Comparison of ENCODE assay signal across 25 mouse cellular contexts in the genomic region with DNA sequence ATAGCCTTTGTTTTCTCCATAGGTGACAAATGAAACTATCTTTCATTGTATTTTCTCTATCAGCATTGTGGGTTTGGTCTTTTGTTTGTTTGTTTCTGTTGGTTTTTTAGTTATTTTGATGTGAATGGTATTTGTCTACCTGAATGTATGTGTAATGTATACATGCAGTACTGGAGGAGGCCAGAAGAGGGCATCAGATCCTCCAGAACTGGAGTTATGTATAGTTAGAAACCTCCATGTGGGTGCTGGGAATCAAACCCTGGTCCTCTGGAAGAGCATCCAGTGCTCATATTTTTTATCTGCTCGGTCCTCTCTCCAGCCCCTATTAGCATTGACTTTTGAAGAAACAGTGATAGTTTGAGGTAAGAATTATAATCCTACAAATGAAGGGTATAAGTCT. TPM values are rescaled to one million over a fixed set of nuclear protein-coding genes. Genes with fewer than 3 reads are reported as not detected.
DNase-seq lines count a peak whose midpoint lies in the region; ATAC-seq and TF ChIP-seq lines count a peak whose summit lies in the region.
"Had no signal": no experiment of that assay in that cellular context is flagged by ENCODE, and none has a peak within 500 bp of the region (broad histone marks: within the 10 kb centered on the region; RNA-seq: fewer than 3 reads in every experiment).

No protein-coding gene starts in this region.

- peaks cover 8% of the 10 kb centered on the region for H3K9me3 ChIP-seq in midbrain, embryonic 10.5 days (replicated peaks)
- H3K9me3 ChIP-seq in midbrain, embryonic 11.5 days (ENCODE audit: control insufficient read depth, low read length) = no peaks in the 10 kb centered on the region; the same call in 1 of the 2 replicates
- H3K9me3 ChIP-seq: embryonic facial prominence, embryonic 12.5 days; neural tube, embryonic 12.5 days had no signal

- H3K4me1 ChIP-seq in midbrain, embryonic 10.5 days = peaks cover 14% of the 10 kb centered on the region
- H3K4me1 ChIP-seq in midbrain, embryonic 11.5 days (ENCODE audit: control insufficient read depth, insufficient read depth, low read length) = no peaks in the 10 kb centered on the region
- H3K4me1 ChIP-seq: neural tube, embryonic 12.5 days had no signal

- peak; percentile 43 for TF ChIP-seq CTCF in layer of hippocampus, adult 2 months (conservative IDR thresholded peaks at IDR 0.05)

- H3K4me3 ChIP-seq in layer of hippocampus, adult 2 months = no peak overlapping the region
- H3K4me3 ChIP-seq in midbrain, embryonic 10.5 days = no peak overlapping the region
- H3K4me3 ChIP-seq in midbrain, embryonic 11.5 days (ENCODE audit: low read depth, low read length) = no peak overlapping the region
- H3K4me3 ChIP-seq: embryonic facial prominence, embryonic 12.5 days; heart, embryonic 12.5 days; hindbrain, embryonic 12.5 days; kidney, embryonic 15.5 days; limb, embryonic 10.5 days; neural tube, embryonic 12.5 days had no signal

- peaks cover 4% of the 10 kb centered on the region; the same call in 1 of the 2 replicates for H3K36me3 ChIP-seq in midbrain, embryonic 10.5 days
- no peaks in the 10 kb centered on the region for H3K36me3 ChIP-seq in midbrain, embryonic 11.5 days (ENCODE audit: control insufficient read depth, insufficient read depth, low read length)
- H3K36me3 ChIP-seq in splenic B cell, adult 2 months (ENCODE audit: control insufficient read depth, insufficient read depth, low read length, poor library complexity, severe bottlenecking) = no peaks in the 10 kb centered on the region
- H3K36me3 ChIP-seq: embryonic facial prominence, embryonic 12.5 days; G1E; hindbrain, embryonic 12.5 days; kidney, embryonic 15.5 days; neural tube, embryonic 12.5 days had no signal

- H3K27me3 ChIP-seq in midbrain, embryonic 10.5 days (ENCODE audit: low read depth, poor library complexity, severe bottlenecking) = no peaks in the 10 kb centered on the region
- H3K27me3 ChIP-seq in midbrain, embryonic 11.5 days (ENCODE audit: control insufficient read depth, insufficient read depth, low read length) = no peaks in the 10 kb centered on the region
- H3K27me3 ChIP-seq in splenic B cell, adult 2 months (ENCODE audit: control insufficient read depth, insufficient read depth, low read length, poor library complexity, severe bottlenecking) = no peaks in the 10 kb centered on the region
- H3K27me3 ChIP-seq: embryonic facial prominence, embryonic 12.5 days; heart, embryonic 12.5 days; hindbrain, embryonic 12.5 days; kidney, embryonic 15.5 days; neural tube, embryonic 12.5 days had no signal

- H3K27ac ChIP-seq in layer of hippocampus, adult 2 months = no peak overlapping the region
- no peak overlapping the region for H3K27ac ChIP-seq in midbrain, embryonic 10.5 days (replicated peaks)
- no peak overlapping the region for H3K27ac ChIP-seq in midbrain, embryonic 11.5 days (ENCODE audit: low read depth, low read length)
- H3K27ac ChIP-seq: embryonic facial prominence, embryonic 12.5 days; hindbrain, embryonic 12.5 days; kidney, embryonic 15.5 days; limb, embryonic 10.5 days; macrophage; neural tube, embryonic 12.5 days had no signal

- H3K4me2 ChIP-seq in midbrain, embryonic 11.5 days = no peak overlapping the region
- H3K4me2 ChIP-seq: embryonic facial prominence, embryonic 12.5 days; heart, embryonic 12.5 days; hindbrain, embryonic 12.5 days; kidney, embryonic 15.5 days; neural tube, embryonic 12.5 days had no signal

- ATAC-seq in CD4-positive, CD25-positive, alpha-beta regulatory T cell, adult 4 months = no peak
- ATAC-seq in midbrain, embryonic 11.5 days (ENCODE audit: low FRiP score) = no peak
- ATAC-seq: forebrain, embryonic 14.5 days had no signal

- WGBS in midbrain, embryonic 10.5 days = 88% methylated on average over 1 of the region's 1 CpGs
- 97% methylated on average over 1 of the region's 1 CpGs for WGBS in midbrain, embryonic 11.5 days

- peak; percentile 51 for DNase-seq in CD4-positive, CD25-positive, alpha-beta regulatory T cell, adult 2 months (ENCODE audit: low read depth, low spot score)
- no peak for DNase-seq in layer of hippocampus, adult 2 months (ENCODE audit: low spot score in 2 of 2)
- DNase-seq in layer of hippocampus, adult 11-12 months (ENCODE audit: low spot score) = no peak
- peak; percentile 6 for DNase-seq in midbrain, embryonic 10.5 days (ENCODE audit: low spot score)
- DNase-seq in midbrain, embryonic 11.5 days (ENCODE audit: low spot score, missing footprints) = no peak
- DNase-seq in splenic B cell, adult 2 months (ENCODE audit: low read depth, low spot score) = peak; percentile 42
- DNase-seq in frontal cortex, postnatal 36 days (ENCODE audit: low spot score in 2 of 2) = no peak
- DNase-seq: adrenal gland, postnatal 14 days; cerebellum, adult 2 months; cerebellum, postnatal 25 days; heart, postnatal 14 days; kidney, postnatal 4 days; lung, adult 2 months; right cerebral cortex, postnatal 14 days; thymus, postnatal 14 days had no signal

- no peak overlapping the region for H3K9ac ChIP-seq in midbrain, embryonic 11.5 days (ENCODE audit: low read length)
- H3K9ac ChIP-seq: embryonic facial prominence, embryonic 12.5 days; heart, embryonic 12.5 days; hindbrain, embryonic 12.5 days; kidney, embryonic 15.5 days; neural tube, embryonic 12.5 days had no signal

RNA-seq across cellular contexts. Expression of a gene that starts 17.4 kb away (rescaled TPM):
- polyA plus RNA-seq in CD4-positive, CD25-positive, alpha-beta regulatory T cell, adult 4 months (2017; shearing (Covaris generic)) = 10 to 100 TPM; 45.5 to 62.2 TPM
- 10 to 100 TPM; 54.2 to 56.8 TPM for total RNA-seq in layer of hippocampus, adult 2 months (2021)
- 49.3 and 51.6 TPM in 2 replicates for polyA plus RNA-seq in midbrain, embryonic 10.5 days (2016; fragmentation: Nextera tagmentation; extraction: Ambion mirVana)
- polyA plus RNA-seq in midbrain, embryonic 11.5 days (2014; fragmentation: Nextera tagmentation; extraction: Ambion mirVana) = 39.5 and 45.4 TPM in 2 replicates

RNA-seq across cellular contexts. Expression of a gene that starts 48.0 kb away (rescaled TPM):
- polyA plus RNA-seq in CD4-positive, CD25-positive, alpha-beta regulatory T cell, adult 4 months (2017; shearing (Covaris generic)) = 10 to 100 TPM; 27.0 to 31.0 TPM
- total RNA-seq in layer of hippocampus, adult 2 months (2021) = 10 to 100 TPM; 25.0 to 29.9 TPM
- polyA plus RNA-seq in midbrain, embryonic 10.5 days (2016; fragmentation: Nextera tagmentation; extraction: Ambion mirVana) = 83.0 and 92.7 TPM in 2 replicates
- polyA plus RNA-seq in midbrain, embryonic 11.5 days (2014; fragmentation: Nextera tagmentation; extraction: Ambion mirVana) = 105 and 115 TPM in 2 replicates

Comparison
In these comparisons a context has a peak if more than half of its experiments do, and no peak if none do; other contexts are left out.
1. DNase-seq: peak in CD4-positive, CD25-positive, alpha-beta regulatory T cell, adult 2 months (single experiment), midbrain, embryonic 10.5 days (single experiment) and splenic B cell, adult 2 months (single experiment); none in layer of hippocampus, adult 2 months (0 of 2), layer of hippocampus, adult 11-12 months (single experiment), midbrain, embryonic 11.5 days (single experiment) and frontal cortex, postnatal 36 days (0 of 2).